Mouse (Mus musculus) ES-E14 (cell line): ENCODE measurements around the gene Ccdc62. TPM values are rescaled to one million over a fixed set of nuclear protein-coding genes. Genes with fewer than 3 reads are reported as not detected.

Experiments
- DNase-seq: peaks from one replicate; pipeline ENCODE4 v3.0.0-alpha.2; 2013; ENCODE audit warnings: low read depth, low spot score
- H3K27ac ChIP-seq: 2 replicates; pipeline ENCODE4 v1.5.1; 2012; ENCODE audit warnings: low read depth, mild to moderate bottlenecking, low read length, moderate library complexity, mixed read lengths; ENCODE audit not compliant: poor library complexity, insufficient read depth, severe bottlenecking
- H3K36me3 ChIP-seq: 2 replicates; pipeline ENCODE4 v1.6.1; 2012; ENCODE audit warnings: mild to moderate bottlenecking, low read length, moderate library complexity, mixed read lengths; ENCODE audit not compliant: control insufficient read depth, poor library complexity, insufficient read depth, severe bottlenecking
- H3K4me1 ChIP-seq, 2 experiments: fragments of 150-350 bp in 1 of 2; sonication (generic) in 1 of 2; 2 replicates each; pipeline ENCODE4 v1.6.1; 2012; ENCODE audit warnings: low read length in 2 of 2, mild to moderate bottlenecking in 1 of 2, mixed read lengths in 1 of 2; ENCODE audit not compliant: control insufficient read depth in 2 of 2, insufficient read depth in 2 of 2, poor library complexity in 1 of 2
- H3K4me3 ChIP-seq, 2 experiments: fragments of 150-350 bp in 1 of 2; sonication (generic) in 1 of 2; 2 replicates each; pipeline ENCODE4 v1.5.1; 2012; ENCODE audit warnings: low read length in 2 of 2, low read depth in 1 of 2, mild to moderate bottlenecking in 1 of 2, mixed read lengths in 1 of 2; ENCODE audit not compliant: insufficient read depth in 1 of 2, poor library complexity in 1 of 2, severe bottlenecking in 1 of 2
- H3K9ac ChIP-seq: 2 replicates; pipeline ENCODE4 v1.6.1; 2012; ENCODE audit warnings: low read depth, mild to moderate bottlenecking, low read length, mixed read lengths; ENCODE audit not compliant: poor library complexity, insufficient read depth, severe bottlenecking
- H3K9me3 ChIP-seq: fragments of 150-350 bp; sonication (generic); 2 replicates; pipeline ENCODE4 v1.6.1; 2012; ENCODE audit warnings: low read depth, mild to moderate bottlenecking, low read length; ENCODE audit not compliant: control insufficient read depth, insufficient read depth
- CHD2 ChIP-seq: IDR thresholded peaks from 2 replicates; pipeline ENCODE4 v1.6.1; 2014; ENCODE audit warnings: mild to moderate bottlenecking, low read depth, low read length, inconsistent platforms
- HCFC1 ChIP-seq: IDR thresholded peaks from 2 replicates; pipeline ENCODE4 v1.6.1; 2012; ENCODE audit warnings: low read length, inconsistent platforms, borderline replicate concordance; ENCODE audit not compliant: insufficient read depth
- MAFK ChIP-seq: IDR thresholded peaks from 2 replicates; pipeline ENCODE4 v1.6.1; 2014; ENCODE audit warnings: mild to moderate bottlenecking, low read depth, low read length, inconsistent platforms; ENCODE audit not compliant: insufficient read depth
- ZC3H11A ChIP-seq: IDR thresholded peaks from 2 replicates; pipeline ENCODE4 v1.6.1; 2012; ENCODE audit warnings: low read depth, mild to moderate bottlenecking, inconsistent platforms, low read length, borderline replicate concordance
- ZNF384 ChIP-seq: IDR thresholded peaks from 2 replicates; pipeline ENCODE4 v1.6.1; 2012; ENCODE audit warnings: low read depth, low read length, inconsistent platforms
- in situ Hi-C, 2 experiments: fragments of 600-800 bp; cut with MboI; formaldehyde crosslinking; loops; one replicate each; pipeline ENCODE4 v1.15.1; 2025; ENCODE audit warnings: low sequenced_read_pairs in 2 of 2, inconsistent platforms in 1 of 2; ENCODE audit not compliant: unreplicated experiment in 2 of 2
- total RNA-seq: library from RNA; depleted of rRNA; stranded (reverse); fragments of 300-350 nt; gene quantifications from 2 replicates; pipeline ENCODE4 v1.2.3, GENCODE M21; 2012

The Ccdc62 gene
- total RNA-seq, 1 experiment: 6.3 TPM

- DNase-seq: no peak
- Histone ChIP-seq H3K9ac (no peak overlapping the region), H3K4me1 (peaks cover 0 to 18% of the 10 kb centered on the region in 2 experiments; a peak in 3 of 4 replicates), H3K36me3 (peaks cover 27% of the 10 kb centered on the region), H3K9me3 (no peaks in the 10 kb centered on the region), H3K27ac (no peak overlapping the region), H3K4me3 (no peak overlapping the region)
- TF ChIP-seq HCFC1: no peak
- no peak for TF ChIP-seq ZNF384
- no peak for TF ChIP-seq CHD2
- no peak for TF ChIP-seq MAFK
- TF ChIP-seq ZC3H11A: no peak
- in situ Hi-C loops: no loop called here
Measured at GRCm38 (mm10) chr5:124010077-124010476, 79.6 kb downstream of the Ccdc62 start.

GRCm38 (mm10) chr5:124010910-124011655 is 80.6 kb downstream of the Ccdc62 start:
- Histone ChIP-seq H3K36me3 (peaks cover 21% of the 10 kb centered on the region), H3K27ac (no peak overlapping the region), H3K4me1 (peaks cover 0 to 19% of the 10 kb centered on the region in 2 experiments; a peak in 3 of 4 replicates), H3K9ac (no peak overlapping the region), H3K9me3 (no peaks in the 10 kb centered on the region), H3K4me3 (no peak overlapping the region; a peak in 2 of 4 replicates)
- in situ Hi-C loops: no loop called here
- TF ChIP-seq ZC3H11A (no peak), HCFC1 (no peak), MAFK (no peak)
- DNase-seq: no peak

- no peak overlapping the region for H3K9ac ChIP-seq
- no peak for DNase-seq
- TF ChIP-seq ZC3H11A (no peak), ZNF384 (no peak), CHD2 (no peak), HCFC1 (no peak), MAFK (no peak)
Measured at GRCm38 (mm10) chr5:124011927-124012326, 81.4 kb downstream of the Ccdc62 start.

GRCm38 (mm10) chr5:124012885-124013284 is 82.4 kb downstream of the Ccdc62 start:
- no peak overlapping the region for H3K27ac ChIP-seq

More at GRCm38 (mm10) chr5:124011927-124012326, 81.4 kb downstream of the Ccdc62 start:
- Histone ChIP-seq H3K4me1 (peaks cover 0 to 22% of the 10 kb centered on the region in 2 experiments; a peak in 3 of 4 replicates), H3K27ac (no peak overlapping the region), H3K36me3 (peaks cover 16% of the 10 kb centered on the region), H3K4me3 (no peak overlapping the region), H3K9me3 (no peaks in the 10 kb centered on the region)
- in situ Hi-C loops: no loop called here

More at GRCm38 (mm10) chr5:124012885-124013284, 82.4 kb downstream of the Ccdc62 start:
- H3K9me3 ChIP-seq: no peaks in the 10 kb centered on the region
- in situ Hi-C loops: no loop called here
- H3K36me3 ChIP-seq: peaks cover 12% of the 10 kb centered on the region
- H3K4me3 ChIP-seq: no peak overlapping the region
- DNase-seq: no peak
- TF ChIP-seq HCFC1 (no peak), MAFK (no peak), ZC3H11A (no peak), ZNF384 (no peak), CHD2 (no peak)
- H3K4me1 ChIP-seq: peaks cover 0 to 22% of the 10 kb centered on the region in 2 experiments; a peak in 3 of 4 replicates
- no peak overlapping the region for H3K9ac ChIP-seq
